Mouse (Mus musculus): ENCODE results near the gene Gm5565. TPM values are rescaled to one million over a fixed set of nuclear protein-coding genes. Genes with fewer than 3 reads are reported as not detected.
"Not testable (repeated sequence)": the region's sequence is repeated elsewhere in the genome, so short reads cannot be mapped to it uniquely, and the experiment has no call there.

Gene Gm5565
- not detected in 2 replicates for polyA plus RNA-seq (2012)

DNA sequence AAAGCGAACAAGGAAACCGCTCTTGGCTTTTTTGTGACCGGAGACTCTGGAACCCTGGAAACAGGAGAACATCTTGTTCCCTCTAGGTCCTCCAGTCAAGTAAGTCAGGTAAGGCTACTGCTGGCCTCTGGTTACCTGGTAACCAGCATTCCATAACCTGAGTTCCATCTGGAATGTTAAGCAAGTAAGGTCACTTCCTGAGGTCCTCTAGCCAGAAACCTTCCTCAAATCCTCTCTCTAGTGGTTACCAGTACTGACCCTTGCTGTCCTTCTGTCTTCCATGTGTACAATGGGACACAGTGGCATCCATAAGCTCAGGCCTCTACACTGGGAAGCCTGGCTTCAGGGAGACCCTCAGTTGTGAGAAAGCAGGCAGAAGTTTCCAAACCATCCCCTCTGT, at the start of gene Gm5565:
TSS of gene Gm5565 (minus strand) at position 101 of the 400 bp plus-strand sequence.
- not testable (repeated sequence) for H3K27me3 ChIP-seq (ENCODE audit: control insufficient read depth); H3K4me1 ChIP-seq (ENCODE audit: control insufficient read depth); H3K9me3 ChIP-seq (ENCODE audit: control insufficient read depth, low read length); H3K36me3 ChIP-seq (ENCODE audit: control insufficient read depth); H3K4me3 ChIP-seq (replicated peaks)

DNA sequence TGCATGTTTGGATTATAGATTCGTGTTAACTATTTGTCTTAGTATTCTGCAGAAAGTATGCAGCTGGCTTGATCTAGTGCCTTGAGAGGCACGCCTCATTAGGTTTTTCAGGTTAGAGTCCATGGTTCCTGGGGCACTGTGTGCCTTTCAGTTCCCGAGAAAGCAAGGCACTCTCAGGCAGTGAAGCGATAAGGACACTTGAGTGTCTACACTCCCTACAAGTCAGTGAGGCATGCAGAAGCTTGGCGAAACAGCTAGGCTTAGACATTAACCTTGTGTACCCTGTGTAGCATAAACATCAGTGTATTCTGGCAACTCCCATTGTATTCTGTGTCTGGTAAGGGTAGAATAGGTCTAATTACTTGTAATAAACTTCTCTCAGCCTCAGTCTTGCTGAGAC, 45.2 kb upstream of the Gm5565 start:
- no peak overlapping the region for H3K4me3 ChIP-seq (replicated peaks)
- no peaks in the 10 kb centered on the region for H3K4me1 ChIP-seq (ENCODE audit: control insufficient read depth)
- TF ChIP-seq TAL1 (IDR thresholded peaks at IDR 0.05; ENCODE audit: low read length): no peak
- no peak for TF ChIP-seq GATA1 (IDR thresholded peaks at IDR 0.05; ENCODE audit: low read length)
- H3K27me3 ChIP-seq (ENCODE audit: control insufficient read depth): no peaks in the 10 kb centered on the region
- H3K36me3 ChIP-seq (ENCODE audit: control insufficient read depth): peaks cover 84% of the 10 kb centered on the region
- H3K9me3 ChIP-seq (ENCODE audit: control insufficient read depth, low read length): peaks cover 3% of the 10 kb centered on the region

DNA sequence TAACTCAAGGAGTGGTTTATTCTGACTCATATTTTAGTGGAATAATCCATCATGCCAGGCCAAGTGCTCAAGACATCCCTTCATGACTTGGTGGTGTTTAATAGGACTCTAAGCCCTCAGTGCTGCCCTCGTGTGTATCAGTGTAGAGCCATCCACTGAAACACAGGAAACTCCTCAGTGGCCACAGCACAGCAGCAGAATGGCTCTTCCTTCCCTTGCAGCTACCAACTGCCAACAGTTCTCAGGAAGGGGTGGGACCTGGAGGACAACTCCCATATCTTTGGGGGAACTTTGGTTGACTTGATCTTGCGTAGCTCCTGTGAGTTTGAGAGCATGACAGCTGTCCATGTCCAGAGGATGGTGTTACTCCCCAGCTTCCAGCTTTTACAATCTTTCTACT, 43.6 kb upstream of the Gm5565 start:
- no peak for TF ChIP-seq TAL1 (IDR thresholded peaks at IDR 0.05; ENCODE audit: low read length)
- TF ChIP-seq GATA1 (IDR thresholded peaks at IDR 0.05; ENCODE audit: low read length): no peak
- Histone ChIP-seq H3K27me3 (ENCODE audit: control insufficient read depth) (no peaks in the 10 kb centered on the region), H3K36me3 (ENCODE audit: control insufficient read depth) (peaks cover 69% of the 10 kb centered on the region)

DNA sequence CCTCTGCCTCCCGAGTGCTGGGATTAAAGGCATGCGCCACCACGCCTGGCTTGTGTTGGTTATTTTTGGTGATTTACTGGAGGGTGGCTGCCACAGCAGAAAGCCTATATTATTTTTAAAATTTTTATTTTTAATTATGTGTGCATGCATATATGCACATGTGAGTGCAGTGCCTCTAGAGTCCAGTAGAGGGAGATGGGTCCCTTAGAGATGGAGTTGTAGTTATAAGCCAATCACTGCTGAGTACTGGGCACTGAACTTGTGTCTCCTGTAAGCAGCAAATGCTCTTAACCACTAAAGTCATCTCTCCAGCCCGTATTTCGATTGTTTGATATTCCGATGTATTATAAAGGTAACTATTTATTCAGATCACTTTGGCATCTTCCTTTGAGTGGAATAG, 40.2 kb upstream of the Gm5565 start:
- peaks cover 3% of the 10 kb centered on the region for H3K9me3 ChIP-seq (ENCODE audit: control insufficient read depth, low read length)

More for the DNA sequence above, 43.6 kb upstream of the Gm5565 start:
- peaks cover 3% of the 10 kb centered on the region for H3K9me3 ChIP-seq (ENCODE audit: control insufficient read depth, low read length)
- H3K4me1 ChIP-seq (ENCODE audit: control insufficient read depth): no peaks in the 10 kb centered on the region
- no peak overlapping the region for H3K4me3 ChIP-seq (replicated peaks)

DNA sequence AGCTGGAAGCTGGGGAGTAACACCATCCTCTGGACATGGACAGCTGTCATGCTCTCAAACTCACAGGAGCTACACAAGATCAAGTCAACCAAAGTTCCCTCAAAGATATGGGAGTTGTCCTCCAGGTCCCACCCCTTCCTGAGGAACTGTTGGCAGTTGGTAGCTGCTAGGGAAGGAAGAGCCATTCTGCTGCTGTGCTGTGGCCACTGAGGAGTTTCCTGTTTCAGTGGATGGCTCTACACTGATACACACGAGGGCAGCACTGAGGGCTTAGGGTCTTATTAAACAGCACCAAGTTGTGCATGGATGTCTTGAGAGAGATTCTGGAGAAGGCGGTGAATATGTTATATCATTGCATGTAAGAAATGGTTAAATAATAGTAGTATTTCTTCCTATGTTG, 39.2 kb upstream of the Gm5565 start:
- Histone ChIP-seq H3K9me3 (ENCODE audit: control insufficient read depth, low read length) (peaks cover 3% of the 10 kb centered on the region), H3K4me3 (replicated peaks) (no peak overlapping the region), H3K27me3 (ENCODE audit: control insufficient read depth) (no peaks in the 10 kb centered on the region), H3K4me1 (ENCODE audit: control insufficient read depth) (no peaks in the 10 kb centered on the region), H3K36me3 (ENCODE audit: control insufficient read depth) (peaks cover 25% of the 10 kb centered on the region)
- TF ChIP-seq TAL1 (IDR thresholded peaks at IDR 0.05; ENCODE audit: low read length): no peak
- TF ChIP-seq GATA1 (IDR thresholded peaks at IDR 0.05; ENCODE audit: low read length): no peak

More for the DNA sequence above, 40.2 kb upstream of the Gm5565 start:
- H3K27me3 ChIP-seq (ENCODE audit: control insufficient read depth): no peaks in the 10 kb centered on the region
- no peak for TF ChIP-seq TAL1 (IDR thresholded peaks at IDR 0.05; ENCODE audit: low read length)
- TF ChIP-seq GATA1 (IDR thresholded peaks at IDR 0.05; ENCODE audit: low read length): no peak
- no peak overlapping the region for H3K4me3 ChIP-seq (replicated peaks)
- H3K4me1 ChIP-seq (ENCODE audit: control insufficient read depth): no peaks in the 10 kb centered on the region
- peaks cover 36% of the 10 kb centered on the region for H3K36me3 ChIP-seq (ENCODE audit: control insufficient read depth)

DNA sequence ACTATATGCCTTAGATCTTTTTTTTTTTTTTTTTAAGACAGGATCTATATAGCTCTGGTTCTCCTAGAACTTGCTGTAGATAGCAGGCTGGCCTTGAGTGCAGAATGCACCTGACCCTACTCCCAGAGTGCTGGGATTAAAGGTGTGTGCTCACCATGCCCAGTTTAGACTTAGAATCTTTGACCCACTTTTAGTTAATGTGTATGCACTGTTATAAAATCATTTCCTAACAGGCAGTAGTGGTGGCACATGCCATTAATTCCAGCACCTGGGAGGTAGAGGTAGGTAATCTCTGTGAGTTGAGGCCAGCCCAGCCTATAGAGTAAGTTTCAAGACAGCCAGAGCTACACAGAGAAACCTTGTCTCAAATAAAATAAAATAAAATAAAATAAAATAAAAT, 38.7 kb upstream of the Gm5565 start:
- TF ChIP-seq TAL1 (IDR thresholded peaks at IDR 0.05; ENCODE audit: low read length) (no peak), GATA1 (IDR thresholded peaks at IDR 0.05; ENCODE audit: low read length) (no peak)
- Histone ChIP-seq H3K27me3 (ENCODE audit: control insufficient read depth) (no peaks in the 10 kb centered on the region), H3K4me1 (ENCODE audit: control insufficient read depth) (no peaks in the 10 kb centered on the region), H3K4me3 (replicated peaks) (no peak overlapping the region), H3K9me3 (ENCODE audit: control insufficient read depth, low read length) (peaks cover 3% of the 10 kb centered on the region), H3K36me3 (ENCODE audit: control insufficient read depth) (peaks cover 20% of the 10 kb centered on the region)

DNA sequence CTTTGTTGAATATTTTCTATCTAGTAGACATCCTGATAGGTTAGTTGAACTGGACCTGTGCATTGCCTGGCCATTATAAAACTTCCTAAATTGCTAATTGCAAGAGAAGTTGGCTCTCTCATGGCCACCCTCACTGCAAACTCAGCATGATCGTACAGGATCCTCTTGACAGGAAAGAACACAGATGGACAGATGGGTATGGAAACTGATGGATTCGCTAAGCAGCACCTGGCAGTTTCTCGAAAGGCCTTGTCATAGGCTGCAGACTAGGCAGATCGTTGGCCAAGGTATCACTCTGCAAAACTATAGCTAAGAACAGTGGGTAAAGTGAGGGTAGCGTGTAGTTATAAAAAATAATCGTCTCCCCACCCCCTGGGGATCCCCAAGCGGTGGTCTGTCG, 33.0 kb upstream of the Gm5565 start:
- H3K27me3 ChIP-seq (ENCODE audit: control insufficient read depth): no peaks in the 10 kb centered on the region
- H3K36me3 ChIP-seq (ENCODE audit: control insufficient read depth): no peaks in the 10 kb centered on the region
- no peaks in the 10 kb centered on the region for H3K9me3 ChIP-seq (ENCODE audit: control insufficient read depth, low read length)
- no peak overlapping the region for H3K4me3 ChIP-seq (replicated peaks)
- no peaks in the 10 kb centered on the region for H3K4me1 ChIP-seq (ENCODE audit: control insufficient read depth)
- TF ChIP-seq GATA1 (IDR thresholded peaks at IDR 0.05; ENCODE audit: low read length) (no peak), TAL1 (IDR thresholded peaks at IDR 0.05; ENCODE audit: low read length) (no peak)

DNA sequence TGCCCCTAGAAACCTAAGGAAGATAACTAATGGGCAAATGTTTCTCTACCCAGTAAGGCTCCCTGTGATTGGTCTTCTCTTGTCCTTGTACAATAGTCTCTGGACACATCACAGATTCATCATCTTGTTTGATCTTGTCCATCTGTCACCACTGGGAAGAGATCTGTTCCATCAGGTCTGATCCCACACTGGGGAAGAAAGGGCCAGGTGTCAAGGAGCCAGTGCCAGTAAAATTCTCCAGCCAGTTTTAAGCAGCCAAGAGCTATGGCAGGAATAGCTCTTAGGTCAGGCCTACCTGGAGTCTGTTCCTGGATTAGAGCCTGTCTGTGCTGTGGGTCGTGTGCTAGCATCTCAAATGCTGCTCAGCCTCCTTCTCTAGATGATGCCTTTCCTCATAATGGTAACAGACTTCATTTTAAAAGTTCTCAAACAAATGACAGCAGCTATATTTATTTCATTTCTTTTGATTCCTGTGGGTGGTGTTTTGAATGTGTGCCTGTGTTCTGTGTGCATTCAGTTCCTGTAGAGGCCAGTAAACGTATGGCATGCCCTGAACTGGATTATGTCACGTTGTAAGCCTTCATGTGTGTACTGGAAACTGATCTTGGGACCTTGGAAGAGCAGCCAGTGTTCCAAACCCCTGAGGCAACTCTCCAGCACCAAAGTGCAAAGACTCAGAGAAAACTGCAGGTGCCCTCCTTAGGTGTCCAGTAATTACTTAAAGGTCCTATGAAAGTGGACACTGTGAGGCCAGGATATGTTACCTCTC, 30.3 kb upstream of the Gm5565 start:
- Histone ChIP-seq H3K4me3 (replicated peaks) (no peak overlapping the region), H3K4me1 (ENCODE audit: control insufficient read depth) (no peaks in the 10 kb centered on the region), H3K27me3 (ENCODE audit: control insufficient read depth) (no peaks in the 10 kb centered on the region), H3K9me3 (ENCODE audit: control insufficient read depth, low read length) (no peaks in the 10 kb centered on the region), H3K36me3 (ENCODE audit: control insufficient read depth) (no peaks in the 10 kb centered on the region)
- TF ChIP-seq TAL1 (IDR thresholded peaks at IDR 0.05; ENCODE audit: low read length): no peak
- no peak for TF ChIP-seq GATA1 (IDR thresholded peaks at IDR 0.05; ENCODE audit: low read length)

DNA sequence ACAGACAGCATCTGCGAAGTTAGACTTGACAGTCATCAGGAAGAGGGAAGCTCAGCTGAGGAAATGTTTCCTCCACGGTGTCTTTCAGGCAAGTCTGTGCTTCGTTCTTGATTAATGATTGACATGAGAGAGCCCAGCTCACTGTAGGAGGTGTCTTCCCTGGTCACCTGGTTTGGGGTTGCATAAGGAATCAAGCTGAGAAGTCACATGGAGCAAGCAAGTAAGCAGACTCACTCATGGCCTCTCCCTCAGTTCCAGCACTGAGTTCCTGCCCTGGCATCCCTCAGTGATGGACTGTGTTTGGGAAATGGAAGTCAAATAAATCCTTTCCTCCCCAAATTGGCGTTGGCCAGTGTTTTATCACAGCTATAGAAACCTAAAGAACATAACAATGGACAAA, 29.8 kb upstream of the Gm5565 start:
- Histone ChIP-seq H3K4me3 (replicated peaks) (no peak overlapping the region), H3K27me3 (ENCODE audit: control insufficient read depth) (no peaks in the 10 kb centered on the region), H3K4me1 (ENCODE audit: control insufficient read depth) (no peaks in the 10 kb centered on the region), H3K9me3 (ENCODE audit: control insufficient read depth, low read length) (no peaks in the 10 kb centered on the region), H3K36me3 (ENCODE audit: control insufficient read depth) (no peaks in the 10 kb centered on the region)
- no peak for TF ChIP-seq GATA1 (IDR thresholded peaks at IDR 0.05; ENCODE audit: low read length)
- no peak for TF ChIP-seq TAL1 (IDR thresholded peaks at IDR 0.05; ENCODE audit: low read length)

DNA sequence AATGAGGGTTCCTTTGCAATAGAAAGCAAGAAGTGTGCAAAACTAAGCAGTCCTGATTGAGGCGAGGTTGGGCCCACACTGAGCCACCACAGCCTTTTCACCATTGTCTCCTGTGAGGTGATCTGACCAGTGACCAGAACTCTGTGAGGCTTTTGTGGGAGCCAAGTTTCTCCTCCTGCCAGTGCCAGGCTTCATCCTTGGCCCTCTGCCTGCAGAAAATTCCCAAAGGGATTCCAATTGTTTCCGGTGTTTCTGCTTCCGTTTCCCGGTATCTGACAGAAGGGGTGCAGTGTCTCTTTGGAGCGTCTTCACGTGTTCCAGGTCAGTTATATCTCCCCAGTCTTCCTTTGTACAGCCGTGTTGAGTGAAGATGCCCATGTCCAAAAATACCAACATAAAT, 28.4 kb upstream of the Gm5565 start:
- Histone ChIP-seq H3K27me3 (ENCODE audit: control insufficient read depth) (no peaks in the 10 kb centered on the region), H3K9me3 (ENCODE audit: control insufficient read depth, low read length) (no peaks in the 10 kb centered on the region), H3K4me3 (replicated peaks) (no peak overlapping the region), H3K4me1 (ENCODE audit: control insufficient read depth) (no peaks in the 10 kb centered on the region), H3K36me3 (ENCODE audit: control insufficient read depth) (no peaks in the 10 kb centered on the region)
- TF ChIP-seq TAL1 (IDR thresholded peaks at IDR 0.05; ENCODE audit: low read length) (no peak), GATA1 (IDR thresholded peaks at IDR 0.05; ENCODE audit: low read length) (no peak)
